Mouse (Mus musculus) heart, embryonic 16.5 days (tissue): ENCODE data around the gene Hdc. TPM values are rescaled to one million over a fixed set of nuclear protein-coding genes. Genes with fewer than 3 reads are reported as not detected.

Experiments
- ATAC-seq: fragments of 200-750 bp; cut with Nextera tagmentation; replicated peaks from 2 replicates; pipeline ENCODE4 v1.8.0; 2017; ENCODE audit warnings: moderate number of reproducible peaks; ENCODE audit not compliant: insufficient read depth, low FRiP score; ENCODE audit errors: extremely low read depth
- H3K27ac ChIP-seq: fragments of 300-500 bp; sonication (generic); 2 replicates; pipeline ENCODE4 v1.5.1; 2014; ENCODE audit warnings: mild to moderate bottlenecking, low read length, control low read depth, moderate library complexity
- H3K27me3 ChIP-seq: fragments of 300-500 bp; sonication (generic); 2 replicates; pipeline ENCODE4 v1.6.1; 2014; ENCODE audit warnings: low read length, mixed read lengths; ENCODE audit not compliant: control insufficient read depth, insufficient read depth
- H3K36me3 ChIP-seq: fragments of 300-500 bp; sonication (generic); 2 replicates; pipeline ENCODE4 v1.6.1; 2014; ENCODE audit not compliant: control insufficient read depth, insufficient read depth
- H3K4me1 ChIP-seq: fragments of 300-500 bp; sonication (generic); 2 replicates; pipeline ENCODE4 v1.6.1; 2014; ENCODE audit warnings: low read length, mixed read lengths; ENCODE audit not compliant: control insufficient read depth, insufficient read depth
- H3K4me2 ChIP-seq: fragments of 300-500 bp; sonication (generic); 2 replicates; pipeline ENCODE4 v1.6.1; 2014; ENCODE audit warnings: low read depth, mild to moderate bottlenecking, control low read depth, low read length
- H3K4me3 ChIP-seq: fragments of 300-500 bp; sonication (generic); 2 replicates; pipeline ENCODE4 v1.5.1; 2014; ENCODE audit warnings: mild to moderate bottlenecking, control low read depth, low read length
- H3K9ac ChIP-seq: fragments of 300-500 bp; sonication (generic); 2 replicates; pipeline ENCODE4 v1.6.1; 2014; ENCODE audit warnings: low read length, control low read depth
- H3K9me3 ChIP-seq: fragments of 300-500 bp; sonication (generic); replicated peaks from 2 replicates; pipeline ENCODE4 v1.6.1; 2016; ENCODE audit warnings: low read length; ENCODE audit not compliant: control insufficient read depth
- WGBS: fragments of 180-500 bp; shearing (Covaris S2); extraction: QIAGEN DNeasy Blood & Tissue Kit; methylation state at CpG from one replicate; pipeline ENCODE4 v1.1.7; 2014; 5-methylcytosine and 5-hydroxymethylcytosine counted together
- polyA plus RNA-seq: library from polyadenylated mRNA; unstranded; fragments of >200 nt; fragmentation: Nextera tagmentation; extraction: Ambion mirVana; gene quantifications from 2 replicates; pipeline ENCODE4 v1.2.1, GENCODE M21; 2015

Gene Hdc
- polyA plus RNA-seq, 1 experiment from 2014 or later = 11.4 TPM

DNA sequence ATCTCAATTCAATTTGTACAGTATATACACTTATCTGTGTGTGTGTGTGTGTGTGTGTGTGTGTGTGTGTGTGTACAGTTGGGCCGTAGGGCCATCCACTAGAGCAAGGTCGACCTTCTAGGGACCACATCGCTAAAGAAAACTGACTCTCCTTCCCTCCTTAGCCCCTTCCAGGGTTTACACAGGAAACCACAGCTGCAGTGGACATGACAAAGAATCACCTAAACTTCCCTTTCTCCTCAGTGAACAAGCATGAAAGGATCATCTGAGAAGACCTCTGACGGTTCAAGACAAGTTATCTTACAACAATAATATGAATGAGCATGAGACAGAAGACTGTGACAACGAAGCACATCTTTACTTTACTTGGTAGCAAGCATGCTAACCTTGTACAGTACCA is 67.2 kb downstream of the Hdc start:
- no peak overlapping the region for H3K4me3 ChIP-seq
- ATAC-seq = no peak
- H3K27me3 ChIP-seq = peaks cover 32% of the 10 kb centered on the region

DNA sequence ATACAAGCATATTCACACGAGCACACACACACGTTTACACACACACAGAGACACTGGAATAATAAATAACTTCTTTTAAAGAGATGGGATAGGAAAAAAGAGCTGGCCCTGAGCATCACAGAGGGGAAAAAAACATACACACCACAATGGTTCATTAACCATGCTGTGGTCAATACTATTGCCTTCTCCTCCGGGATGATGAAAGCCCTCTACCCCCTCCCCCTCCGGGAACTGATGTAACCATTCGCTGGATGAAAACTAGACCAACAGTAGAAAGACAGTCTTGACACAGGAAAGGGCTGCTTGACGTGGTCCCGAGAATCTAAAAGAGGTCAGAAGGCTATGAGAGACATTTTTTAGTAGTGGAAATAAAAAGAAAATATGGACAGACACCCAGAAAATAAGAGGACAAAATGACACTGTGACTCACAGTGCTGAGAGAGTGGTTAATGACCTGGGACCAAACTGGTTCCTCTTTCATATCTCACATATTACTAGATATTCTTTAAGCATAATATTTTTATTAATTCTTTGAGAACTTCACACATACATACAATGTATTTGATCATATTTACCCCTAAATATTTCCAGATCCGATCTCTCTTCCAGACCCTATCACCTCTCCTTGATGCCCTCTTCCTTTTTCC is 67.7 kb downstream of the Hdc start:
- no peak for ATAC-seq
- H3K9ac ChIP-seq = no peak overlapping the region
- no peak overlapping the region for H3K4me3 ChIP-seq
- H3K36me3 ChIP-seq = no peaks in the 10 kb centered on the region
- H3K27ac ChIP-seq = no peak overlapping the region
- WGBS = 74% methylated on average over 8 of the region's 8 CpGs
- no peaks in the 10 kb centered on the region for H3K9me3 ChIP-seq
- peaks cover 7% of the 10 kb centered on the region for H3K4me1 ChIP-seq
- H3K27me3 ChIP-seq = peaks cover 32% of the 10 kb centered on the region
- H3K4me2 ChIP-seq = no peak overlapping the region

More for the DNA sequence above, 67.2 kb downstream of the Hdc start:
- Histone ChIP-seq H3K4me2 (no peak overlapping the region; the same call in 1 of the 2 replicates), H3K36me3 (no peaks in the 10 kb centered on the region), H3K9ac (no peak overlapping the region), H3K4me1 (peaks cover 7% of the 10 kb centered on the region), H3K9me3 (no peaks in the 10 kb centered on the region), H3K27ac (no peak overlapping the region)
- 24% methylated on average over 5 of the region's 5 CpGs for WGBS

DNA sequence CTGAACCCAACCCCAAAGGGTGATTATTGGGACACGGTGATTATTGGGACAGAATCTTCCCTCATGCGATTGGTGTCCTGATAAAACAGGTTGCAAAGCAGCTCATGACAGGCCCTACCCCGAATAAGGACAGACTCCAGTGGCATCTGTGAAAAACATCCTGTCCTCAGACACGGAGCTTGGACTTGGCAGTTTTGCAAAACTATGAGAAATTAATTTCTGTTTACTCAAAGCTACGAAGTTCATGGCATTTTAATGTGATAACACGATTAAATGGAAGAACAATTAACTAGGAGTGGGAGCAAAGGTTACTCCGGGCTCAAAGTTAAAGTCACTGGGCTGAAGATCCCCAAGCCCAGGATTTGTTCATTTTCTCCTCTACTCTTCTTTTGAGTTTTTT is 69.4 kb downstream of the Hdc start:
- Histone ChIP-seq H3K27me3 (peaks cover 31% of the 10 kb centered on the region), H3K4me3 (no peak overlapping the region), H3K9ac (no peak overlapping the region), H3K4me2 (no peak overlapping the region), H3K36me3 (no peaks in the 10 kb centered on the region), H3K4me1 (peaks cover 7% of the 10 kb centered on the region), H3K9me3 (no peaks in the 10 kb centered on the region), H3K27ac (no peak overlapping the region)
- no peak for ATAC-seq
- WGBS = 78% methylated on average over 7 of the region's 7 CpGs

DNA sequence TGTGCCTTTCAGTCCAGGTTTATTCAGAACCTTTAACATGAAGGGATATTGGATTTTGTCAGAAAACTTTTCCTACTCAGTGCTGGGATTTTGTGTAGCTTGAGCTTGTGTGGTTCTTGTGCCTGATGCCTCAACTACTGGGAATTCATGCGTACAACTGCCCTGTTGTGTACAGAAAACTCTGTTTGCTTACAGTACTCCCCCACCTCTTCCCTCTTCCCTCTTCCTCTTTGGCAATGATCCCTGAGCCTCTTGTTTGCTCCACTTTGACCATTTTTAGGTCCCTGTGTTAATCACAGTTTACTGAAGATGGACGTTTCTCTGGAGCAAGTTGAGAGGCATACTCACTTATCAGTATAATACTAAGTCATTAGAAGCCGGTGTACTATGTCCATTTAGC is 72.7 kb downstream of the Hdc start:
- Histone ChIP-seq H3K36me3 (no peaks in the 10 kb centered on the region), H3K27ac (no peak overlapping the region), H3K9ac (no peak overlapping the region), H3K9me3 (no peaks in the 10 kb centered on the region), H3K4me1 (no peaks in the 10 kb centered on the region), H3K4me3 (no peak overlapping the region), H3K4me2 (no peak overlapping the region), H3K27me3 (peaks cover 7% of the 10 kb centered on the region; the same call in 1 of the 2 replicates)
- ATAC-seq = no peak
- WGBS = 64% methylated on average over 3 of the region's 3 CpGs

DNA sequence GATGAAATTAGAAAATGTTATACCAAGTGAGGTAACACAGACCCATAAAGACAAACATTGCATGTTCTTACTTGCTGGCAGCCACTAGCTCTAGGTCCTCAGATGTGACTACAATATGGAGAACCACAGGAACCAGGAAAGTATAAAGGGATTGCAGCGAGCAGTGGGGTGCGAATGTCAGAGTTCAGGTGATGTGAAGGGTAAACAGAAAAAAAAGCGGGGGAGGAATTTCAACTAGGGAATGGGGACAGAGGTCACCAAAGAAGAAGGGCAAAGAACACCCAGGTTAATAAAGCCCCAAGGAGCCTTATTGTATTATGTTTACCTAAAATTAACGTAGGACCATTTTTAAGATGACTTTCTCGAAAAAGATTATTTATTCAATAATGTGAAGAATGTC is 73.8 kb downstream of the Hdc start:
- Histone ChIP-seq H3K4me1 (peaks cover 4% of the 10 kb centered on the region), H3K27ac (no peak overlapping the region), H3K9me3 (no peaks in the 10 kb centered on the region), H3K36me3 (no peaks in the 10 kb centered on the region), H3K9ac (no peak overlapping the region), H3K4me2 (no peak overlapping the region), H3K27me3 (no peaks in the 10 kb centered on the region), H3K4me3 (no peak overlapping the region)
- WGBS = 60% methylated on average over 5 of the region's 5 CpGs
- no peak for ATAC-seq

Other genes starting within 250 kb of the Hdc start
- gene Atp8b4, start 118.6 kb downstream of the Hdc start, polyA plus RNA-seq = 1.1 and 2.0 TPM in 2 replicates
- 0.66 and 0.80 TPM in 2 replicates for gene Slc27a2, start 66.9 kb downstream of the Hdc start, polyA plus RNA-seq
- 31.4 and 34.6 TPM in 2 replicates for gene Gabpb1, start 57.0 kb upstream of the Hdc start, polyA plus RNA-seq
- gene Usp8, start 88.0 kb upstream of the Hdc start, polyA plus RNA-seq = 31.2 and 34.6 TPM in 2 replicates
- gene Usp50, start 164.2 kb upstream of the Hdc start, polyA plus RNA-seq = 1.8 and 2.1 TPM in 2 replicates